Mouse (Mus musculus): ENCODE results near the gene Olfr1279. TPM values are rescaled to one million over a fixed set of nuclear protein-coding genes. Genes with fewer than 3 reads are reported as not detected.

Olfr1279 gene
- not detected for polyA plus RNA-seq (2014; fragmentation: Illumina TruSeq; extraction: RNeasy Lipid Tissue Mini Kit (QIAGEN cat#74804); ENCODE audit: low read depth, low replicate concordance)

GRCm38 (mm10) chr2:111300374-111300773, at the start of gene Olfr1279:
Olfr1279 (plus strand) TSS chr2:111300635.

GRCm38 (mm10) chr2:111254216-111254615, 46.2 kb upstream of the Olfr1279 start, which contains the start of gene Olfr1276:
Olfr1276 (plus strand) TSS chr2:111254516.

DNA sequence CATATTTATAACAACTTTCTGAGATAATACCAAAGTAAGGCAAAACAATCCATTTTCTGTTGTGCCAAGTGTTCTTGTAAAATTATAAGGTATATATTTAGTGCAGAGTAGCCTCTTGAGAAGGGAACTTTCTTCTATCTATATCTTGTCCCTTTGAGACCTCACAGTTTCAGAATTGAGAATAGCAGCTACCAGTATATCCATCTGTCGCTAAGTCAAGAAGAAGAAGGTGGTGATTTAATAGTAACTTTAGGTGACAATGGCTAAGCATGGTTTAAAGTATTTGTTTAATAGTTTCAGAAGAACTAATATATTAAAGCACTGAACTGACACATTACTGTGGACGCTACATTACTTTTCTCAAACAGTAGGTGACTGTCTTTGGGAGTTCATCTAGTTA, 26.4 kb upstream of the Olfr1279 start, which contains the start of gene Olfr1277:
Olfr1277 (minus strand) TSS at position 101 of the 400 bp plus-strand sequence.

GRCm38 (mm10) chr2:111289836-111290235, 10.6 kb upstream of the Olfr1279 start, which contains the start of gene Olfr1278:
Olfr1278 (plus strand) TSS chr2:111290136.

DNA sequence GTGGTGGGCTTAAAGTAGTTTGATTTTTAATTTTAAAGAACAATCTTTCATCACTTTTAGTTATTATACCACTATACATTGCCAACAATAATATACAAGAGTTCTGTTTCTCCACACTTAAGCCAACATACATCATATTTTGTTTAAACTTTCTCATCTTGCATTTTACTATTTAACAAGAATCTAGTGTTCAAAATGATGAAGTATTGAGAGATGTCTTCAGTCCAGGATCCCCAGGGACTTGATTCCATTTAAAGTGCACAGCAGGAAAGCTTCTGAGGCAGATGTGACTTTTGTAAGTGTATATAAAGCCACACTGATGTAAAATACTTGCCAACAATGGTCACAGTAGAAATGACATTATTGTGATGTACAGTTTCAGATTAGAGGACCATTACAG, 13.3 kb downstream of the Olfr1279 start, which contains the start of gene Olfr1280:
Olfr1280 (plus strand) TSS at position 301 of the 400 bp plus-strand sequence.

DNA sequence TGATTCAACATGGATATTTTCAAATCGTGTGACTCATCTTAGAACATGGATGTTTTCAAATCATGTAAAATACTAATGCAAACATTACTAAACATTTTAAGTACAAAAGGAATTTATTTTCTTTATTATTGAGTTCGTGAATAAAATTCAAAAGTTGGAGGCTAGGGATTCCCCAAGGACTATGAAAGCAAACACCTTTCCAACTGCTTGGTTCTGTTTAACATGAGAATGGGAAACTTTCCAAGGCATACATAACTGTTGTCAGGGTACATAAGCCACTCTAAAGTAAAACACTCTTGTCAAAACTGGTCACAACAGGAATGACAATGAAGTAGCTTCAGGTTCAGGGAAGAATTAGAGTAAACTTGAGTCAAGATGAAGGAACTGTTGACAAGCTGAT, 25.8 kb downstream of the Olfr1279 start, which contains the start of gene Olfr1281:
Olfr1281 (plus strand) TSS at position 301 of the 400 bp plus-strand sequence.

GRCm38 (mm10) chr2:111335976-111336375, 35.5 kb downstream of the Olfr1279 start, which contains the start of gene Olfr1282:
Olfr1282 (minus strand) TSS chr2:111336076.

Other genes with a start within 250 kb of the Olfr1279 start
- gene Gm13941, start 194.7 kb upstream of the Olfr1279 start, polyA plus RNA-seq (2014; fragmentation: Illumina TruSeq; extraction: RNeasy Lipid Tissue Mini Kit (QIAGEN cat#74804); ENCODE audit: low read depth, low replicate concordance): not detected
- gene Gm15130, start 147.7 kb upstream of the Olfr1279 start, polyA plus RNA-seq (2014; fragmentation: Illumina TruSeq; extraction: RNeasy Lipid Tissue Mini Kit (QIAGEN cat#74804); ENCODE audit: low read depth, low replicate concordance): not detected
- gene 4930430A15Rik, start 71.0 kb upstream of the Olfr1279 start, polyA plus RNA-seq (2014; fragmentation: Illumina TruSeq; extraction: RNeasy Lipid Tissue Mini Kit (QIAGEN cat#74804); ENCODE audit: low read depth, low replicate concordance): not detected
- not detected for gene Olfr1275, start 65.3 kb upstream of the Olfr1279 start, polyA plus RNA-seq (2014; fragmentation: Illumina TruSeq; extraction: RNeasy Lipid Tissue Mini Kit (QIAGEN cat#74804); ENCODE audit: low read depth, low replicate concordance)
- gene Olfr1276, start 46.1 kb upstream of the Olfr1279 start, polyA plus RNA-seq (2014; fragmentation: Illumina TruSeq; extraction: RNeasy Lipid Tissue Mini Kit (QIAGEN cat#74804); ENCODE audit: low read depth, low replicate concordance): not detected
- not detected for gene Olfr1277, start 26.5 kb upstream of the Olfr1279 start, polyA plus RNA-seq (2014; fragmentation: Illumina TruSeq; extraction: RNeasy Lipid Tissue Mini Kit (QIAGEN cat#74804); ENCODE audit: low read depth, low replicate concordance)
- gene Olfr1278, start 10.5 kb upstream of the Olfr1279 start, polyA plus RNA-seq (2014; fragmentation: Illumina TruSeq; extraction: RNeasy Lipid Tissue Mini Kit (QIAGEN cat#74804); ENCODE audit: low read depth, low replicate concordance): not detected
- not detected for gene Olfr1280, start 13.4 kb downstream of the Olfr1279 start, polyA plus RNA-seq (2014; fragmentation: Illumina TruSeq; extraction: RNeasy Lipid Tissue Mini Kit (QIAGEN cat#74804); ENCODE audit: low read depth, low replicate concordance)
- gene Olfr1281, start 25.9 kb downstream of the Olfr1279 start, polyA plus RNA-seq (2014; fragmentation: Illumina TruSeq; extraction: RNeasy Lipid Tissue Mini Kit (QIAGEN cat#74804); ENCODE audit: low read depth, low replicate concordance): not detected
- gene Olfr1282, start 35.4 kb downstream of the Olfr1279 start, polyA plus RNA-seq (2014; fragmentation: Illumina TruSeq; extraction: RNeasy Lipid Tissue Mini Kit (QIAGEN cat#74804); ENCODE audit: low read depth, low replicate concordance): not detected
- not detected for gene Olfr1283, start 66.2 kb downstream of the Olfr1279 start, polyA plus RNA-seq (2014; fragmentation: Illumina TruSeq; extraction: RNeasy Lipid Tissue Mini Kit (QIAGEN cat#74804); ENCODE audit: low read depth, low replicate concordance)
- not detected for gene Olfr1284, start 74.9 kb downstream of the Olfr1279 start, polyA plus RNA-seq (2014; fragmentation: Illumina TruSeq; extraction: RNeasy Lipid Tissue Mini Kit (QIAGEN cat#74804); ENCODE audit: low read depth, low replicate concordance)
- not detected for gene Olfr1286, start 122.5 kb downstream of the Olfr1279 start, polyA plus RNA-seq (2014; fragmentation: Illumina TruSeq; extraction: RNeasy Lipid Tissue Mini Kit (QIAGEN cat#74804); ENCODE audit: low read depth, low replicate concordance)
- not detected for gene Olfr1287, start 148.5 kb downstream of the Olfr1279 start, polyA plus RNA-seq (2014; fragmentation: Illumina TruSeq; extraction: RNeasy Lipid Tissue Mini Kit (QIAGEN cat#74804); ENCODE audit: low read depth, low replicate concordance)
- gene Olfr1288, start 173.5 kb downstream of the Olfr1279 start, polyA plus RNA-seq (2014; fragmentation: Illumina TruSeq; extraction: RNeasy Lipid Tissue Mini Kit (QIAGEN cat#74804); ENCODE audit: low read depth, low replicate concordance): not detected
- gene Olfr1289, start 180.2 kb downstream of the Olfr1279 start, polyA plus RNA-seq (2014; fragmentation: Illumina TruSeq; extraction: RNeasy Lipid Tissue Mini Kit (QIAGEN cat#74804); ENCODE audit: low read depth, low replicate concordance): not detected
- not detected for gene Olfr1290, start 193.2 kb downstream of the Olfr1279 start, polyA plus RNA-seq (2014; fragmentation: Illumina TruSeq; extraction: RNeasy Lipid Tissue Mini Kit (QIAGEN cat#74804); ENCODE audit: low read depth, low replicate concordance)
- not detected for gene Olfr1291-ps1, start 196.5 kb downstream of the Olfr1279 start, polyA plus RNA-seq (2014; fragmentation: Illumina TruSeq; extraction: RNeasy Lipid Tissue Mini Kit (QIAGEN cat#74804); ENCODE audit: low read depth, low replicate concordance)
- gene Olfr1293-ps, start 224.6 kb downstream of the Olfr1279 start, polyA plus RNA-seq (2014; fragmentation: Illumina TruSeq; extraction: RNeasy Lipid Tissue Mini Kit (QIAGEN cat#74804); ENCODE audit: low read depth, low replicate concordance): not detected
- gene Olfr1294, start 239.7 kb downstream of the Olfr1279 start, polyA plus RNA-seq (2014; fragmentation: Illumina TruSeq; extraction: RNeasy Lipid Tissue Mini Kit (QIAGEN cat#74804); ENCODE audit: low read depth, low replicate concordance): not detected

Data from adrenal gland, adult 10 weeks (tissue).